Mouse (Mus musculus) cerebral cortex, adult 2 months (tissue): ENCODE measurements around the gene Zfyve21.

Source experiments
- WGBS: fragments of 180-500 bp; shearing (Covaris S2); methylation state at CpG from one replicate; pipeline ENCODE4 v1.1.7; 2018; 5-methylcytosine and 5-hydroxymethylcytosine counted together

Zfyve21 gene

GRCm38 (mm10) chr12:111800459-111801183, 13.3 kb upstream of the Zfyve21 start:
- WGBS, result 54% methylated on average over 10 of the region's 10 CpGs

DNA sequence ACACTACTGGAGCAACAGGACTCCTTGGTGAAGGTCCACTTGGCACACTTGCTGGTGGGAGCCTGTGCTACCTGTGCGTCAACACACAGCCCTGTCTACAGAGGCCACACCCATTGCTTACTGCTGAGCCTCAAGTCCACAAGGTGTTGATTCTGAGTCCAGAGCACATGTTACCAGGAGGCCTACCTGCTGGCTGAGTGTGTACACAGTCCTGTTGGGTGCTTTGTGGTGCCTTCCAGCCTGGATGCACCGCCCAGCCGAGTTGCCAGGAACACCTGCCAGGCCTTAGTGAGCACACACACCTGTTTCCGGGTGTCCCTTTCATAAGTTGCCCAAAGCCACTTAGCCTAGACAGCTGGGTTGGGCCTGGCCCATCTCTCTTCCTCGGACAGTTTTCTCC, 10.4 kb upstream of the Zfyve21 start:
- WGBS, result 82% methylated on average over 5 of the region's 5 CpGs

DNA sequence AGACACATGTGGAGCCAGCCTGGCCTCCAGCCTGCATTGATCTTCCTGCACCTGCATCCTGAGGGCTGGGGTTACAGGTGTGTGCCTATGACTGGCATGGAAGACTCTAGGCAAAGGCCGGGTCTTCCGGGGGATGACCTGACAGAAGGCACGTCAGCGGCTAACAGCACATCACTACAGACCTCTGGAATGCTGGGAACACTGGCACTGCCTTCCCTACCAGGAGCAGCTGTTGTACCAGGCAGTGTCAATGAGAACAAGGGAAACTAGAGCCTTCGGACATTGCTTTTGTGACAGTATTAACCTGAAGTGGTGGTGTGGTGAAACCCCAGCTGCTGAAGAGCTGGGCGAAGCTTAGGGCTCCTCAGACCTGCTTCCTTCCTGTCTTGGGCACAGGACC, 5.2 kb upstream of the Zfyve21 start:
- WGBS, result 77% methylated on average over 6 of the region's 6 CpGs

GRCm38 (mm10) chr12:111809762-111810161, 4.2 kb upstream of the Zfyve21 start:
- 3% methylated on average over 9 of the region's 9 CpGs for WGBS

DNA sequence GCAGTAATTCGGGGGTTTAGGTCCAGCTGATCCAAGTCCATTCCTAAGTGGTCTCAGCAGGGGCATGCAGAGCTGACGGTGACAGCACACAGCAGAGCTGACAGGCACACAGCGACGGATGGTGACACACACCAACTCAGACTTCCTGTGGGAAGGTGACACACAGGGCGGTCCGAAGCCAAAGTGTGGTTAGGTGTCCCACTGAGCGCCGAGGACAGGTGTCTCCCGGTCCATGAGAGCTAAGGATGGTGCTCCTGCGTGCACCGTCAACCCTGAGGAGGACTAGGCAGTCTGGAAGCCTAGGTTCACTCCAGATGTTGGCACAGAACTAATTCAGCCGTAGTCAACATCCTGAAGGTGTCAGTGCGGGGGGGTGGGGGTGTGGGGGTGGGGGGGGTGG, 1.9 kb upstream of the Zfyve21 start:
- WGBS, result 89% methylated on average over 13 of the region's 13 CpGs

GRCm38 (mm10) chr12:111812611-111813010, 1.4 kb upstream of the Zfyve21 start:
- WGBS, result 72% methylated on average over 12 of the region's 12 CpGs

GRCm38 (mm10) chr12:111813111-111813765, 732 bp upstream of the Zfyve21 start:
- 5% methylated on average over 27 of the region's 27 CpGs for WGBS

- 34% methylated on average over 19 of the region's 19 CpGs for WGBS
Observed at GRCm38 (mm10) chr12:111814769-111815762, 1.1 kb downstream of the Zfyve21 start.

DNA sequence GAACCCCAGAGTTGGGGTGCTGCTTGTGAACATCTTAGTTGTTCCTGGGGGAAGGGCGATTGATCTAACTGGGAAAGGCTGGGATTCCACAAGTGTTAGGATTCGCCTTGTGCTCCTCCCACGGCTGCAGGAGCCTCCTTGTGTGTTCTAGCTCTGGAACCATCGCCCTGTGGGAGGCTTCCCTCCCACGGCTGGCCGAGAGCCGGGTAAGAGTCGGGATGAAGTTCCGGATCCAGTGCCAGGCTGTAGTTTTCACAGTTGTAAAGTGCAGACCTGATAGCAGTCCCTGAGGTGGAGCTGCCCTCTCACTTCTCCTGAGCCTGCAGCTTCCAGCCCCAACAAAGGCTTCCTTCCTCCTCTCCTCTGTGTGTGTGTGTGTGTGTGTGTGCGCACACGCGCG, 2.6 kb downstream of the Zfyve21 start:
- 36% methylated on average over 13 of the region's 13 CpGs for WGBS

DNA sequence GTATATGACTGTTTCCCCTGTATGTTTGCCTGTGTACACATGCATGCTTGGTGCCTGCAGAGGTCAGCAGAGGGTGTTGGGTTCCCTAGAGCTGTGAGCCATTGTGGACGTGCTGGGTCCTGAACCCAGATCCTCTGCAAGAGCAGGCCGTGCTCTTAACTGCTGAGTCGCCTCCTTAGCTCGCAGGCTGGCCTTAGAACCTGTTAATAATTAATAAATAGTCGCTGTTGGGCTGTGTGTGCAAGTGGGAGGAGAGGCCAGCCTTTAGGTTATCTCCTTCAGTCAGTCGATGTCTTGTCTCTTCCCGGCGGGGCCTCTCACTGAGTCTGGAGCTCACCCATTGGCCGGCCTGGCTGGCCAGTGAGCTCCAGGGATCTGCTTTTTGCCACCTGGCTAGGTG, 3.0 kb downstream of the Zfyve21 start:
- WGBS, result 84% methylated on average over 9 of the region's 9 CpGs

- WGBS, result 82% methylated on average over 8 of the region's 8 CpGs
Observed at GRCm38 (mm10) chr12:111817991-111818390, 4.0 kb downstream of the Zfyve21 start.

DNA sequence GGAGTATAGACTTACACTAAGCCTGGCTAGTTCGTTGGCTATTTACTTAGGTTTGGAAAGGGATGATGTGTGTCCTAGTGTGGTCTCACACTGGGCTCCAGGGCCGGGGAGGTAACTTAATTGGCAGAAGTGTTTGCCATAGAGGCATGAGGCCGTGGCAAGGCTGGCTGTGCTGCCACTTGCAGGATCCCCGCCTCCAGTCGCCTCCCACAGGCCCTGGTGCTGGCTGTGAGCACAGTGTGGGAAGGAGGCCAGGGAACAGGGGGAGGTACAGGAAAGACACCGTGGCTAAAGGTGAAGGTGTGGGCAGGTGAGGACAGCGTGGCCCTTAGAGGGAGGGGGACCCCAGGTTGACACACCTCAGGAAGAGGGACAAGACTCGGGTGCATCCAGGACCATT, 6.0 kb downstream of the Zfyve21 start:
- WGBS, result 42% methylated on average over 8 of the region's 8 CpGs

- WGBS, result 89% methylated on average over 7 of the region's 7 CpGs
Observed at GRCm38 (mm10) chr12:111820708-111821107, 6.7 kb downstream of the Zfyve21 start.

DNA sequence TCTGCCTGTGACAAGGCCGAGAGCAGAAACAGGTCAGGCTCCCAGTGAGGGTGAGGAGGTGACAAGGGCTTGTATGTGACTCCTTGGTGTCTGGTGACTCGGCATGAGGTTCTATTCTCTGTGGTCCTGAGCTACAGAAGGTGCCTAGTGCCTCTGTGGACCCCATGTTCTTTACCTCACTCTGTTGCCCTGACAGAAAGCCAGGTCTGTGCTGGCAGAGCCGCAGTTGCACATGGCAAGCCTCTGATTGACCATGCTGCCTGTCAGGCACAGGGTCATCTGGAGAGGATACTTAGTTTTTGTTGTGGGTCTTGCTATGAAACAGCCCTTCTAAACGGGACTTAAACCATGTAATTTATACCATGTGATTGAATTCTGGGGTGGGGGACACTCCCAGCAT, 8.0 kb downstream of the Zfyve21 start:
- WGBS, result 81% methylated on average over 4 of the region's 4 CpGs

DNA sequence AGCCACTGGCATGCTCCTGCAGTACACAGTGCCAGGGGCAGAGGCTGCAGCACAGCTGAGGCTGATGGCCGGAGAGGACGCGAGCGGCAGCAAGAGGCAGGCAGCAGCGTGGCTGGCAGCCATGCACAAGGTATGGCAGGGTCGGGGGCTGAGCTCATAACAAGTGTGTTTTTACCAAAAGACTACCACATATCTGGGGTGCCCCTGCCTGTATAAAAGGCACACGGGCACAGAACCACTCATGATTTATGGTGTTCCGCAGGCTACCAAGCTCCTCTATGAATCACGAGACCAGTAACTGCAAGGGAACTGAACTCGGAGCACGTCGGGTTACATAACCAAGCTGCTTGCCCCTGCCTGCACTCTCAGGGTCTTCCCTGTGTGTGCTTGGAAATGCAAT, 13.6 kb downstream of the Zfyve21 start:
- WGBS, result 83% methylated on average over 12 of the region's 12 CpGs

DNA sequence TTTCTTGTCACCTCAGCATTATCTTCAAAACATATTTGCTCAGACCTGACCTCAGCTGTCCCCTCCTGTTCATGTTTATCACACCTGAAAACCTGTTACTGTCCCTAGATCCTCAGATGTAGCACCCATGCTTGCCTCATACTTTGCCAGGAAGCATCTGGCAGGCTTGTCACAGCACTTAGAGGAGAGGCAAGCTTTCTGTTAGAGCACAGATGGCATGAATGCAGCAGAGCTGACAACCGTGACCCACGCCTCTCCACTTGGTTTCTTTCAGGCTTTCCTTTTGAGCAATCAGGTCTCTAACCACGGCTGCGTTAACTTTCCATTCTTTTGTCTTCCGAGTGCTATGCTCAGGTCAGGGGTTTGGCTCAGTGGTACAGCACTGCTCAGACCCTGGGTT, 15.5 kb downstream of the Zfyve21 start:
- 34% methylated on average over 5 of the region's 5 CpGs for WGBS

GRCm38 (mm10) chr12:111829954-111830353, 16.0 kb downstream of the Zfyve21 start:
- WGBS, result 64% methylated on average over 9 of the region's 9 CpGs

- WGBS, result 83% methylated on average over 10 of the region's 10 CpGs
Observed at GRCm38 (mm10) chr12:111830375-111830774, 16.4 kb downstream of the Zfyve21 start.

GRCm38 (mm10) chr12:111832643-111833042, 18.7 kb downstream of the Zfyve21 start:
- WGBS, result 48% methylated on average over 5 of the region's 5 CpGs

DNA sequence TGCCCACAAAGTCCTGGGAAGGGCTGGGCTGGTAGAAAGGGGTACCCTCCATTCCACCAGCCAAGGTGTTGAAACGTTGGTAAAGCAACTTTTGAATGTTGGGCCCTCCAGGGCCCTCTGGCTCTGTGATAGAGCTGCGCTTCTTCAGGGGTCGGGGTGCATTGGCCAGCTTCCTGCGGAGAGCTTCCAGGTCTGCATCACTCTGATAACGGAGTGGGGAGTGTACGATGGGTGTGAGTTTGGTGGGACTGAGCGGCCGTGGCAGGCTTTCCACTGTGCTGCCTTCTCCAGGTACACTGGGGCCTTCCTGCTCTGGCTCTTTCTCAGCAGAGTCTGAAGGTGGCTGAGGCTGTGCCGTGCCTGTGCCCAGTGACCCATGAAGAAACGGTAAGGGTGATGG, 19.5 kb downstream of the Zfyve21 start:
- 92% methylated on average over 10 of the region's 10 CpGs for WGBS

DNA sequence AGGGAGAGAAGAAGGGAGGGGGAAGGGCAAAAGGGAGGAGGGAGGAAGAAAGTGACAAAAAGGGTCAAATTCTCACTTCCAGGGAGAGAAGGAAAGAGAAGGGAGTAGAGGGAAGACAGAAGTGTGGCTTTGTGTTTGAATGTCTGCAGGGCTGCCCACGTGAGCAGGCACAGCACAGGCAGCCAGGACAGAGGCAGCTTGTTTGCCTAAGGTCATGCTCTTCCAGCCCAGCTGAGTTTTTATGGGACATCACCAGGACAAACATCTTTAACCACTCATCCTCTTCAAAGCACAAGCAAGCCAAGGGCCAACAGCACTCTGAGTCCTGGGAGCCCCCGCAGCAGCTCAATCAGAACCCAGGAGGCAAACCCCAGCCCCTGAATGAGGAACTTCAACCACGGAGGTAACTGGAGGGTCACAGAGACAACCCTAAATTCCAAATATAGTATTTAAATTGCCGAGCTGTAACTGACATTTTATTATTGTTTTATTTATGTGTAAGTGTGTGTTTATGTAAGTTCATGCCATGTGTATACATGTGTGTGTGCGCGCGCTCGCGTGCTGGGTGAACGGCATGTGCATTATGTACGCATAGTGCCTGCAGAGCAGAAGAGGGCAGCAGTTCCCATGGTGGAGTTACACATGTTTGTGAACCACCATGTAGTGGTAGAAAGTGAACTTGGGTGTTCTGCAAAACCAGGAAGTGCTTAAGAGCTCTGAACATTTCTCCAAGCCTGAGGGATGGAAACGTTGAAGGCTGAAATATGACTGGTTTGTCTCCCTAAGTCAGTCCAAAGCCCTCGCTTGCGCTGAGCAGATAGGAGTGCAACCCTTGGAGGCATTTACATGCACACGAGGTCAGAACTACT, 28.8 kb downstream of the Zfyve21 start:
- whole genome bisulfite sequencing, result 87% methylated on average over 15 of the region's 15 CpGs
